Mouse (Mus musculus) cerebral cortex, adult 2 months (tissue): Measurements from ENCODE around the gene Alkbh8.

ENCODE experiments used
- WGBS: fragments of 180-500 bp; shearing (Covaris S2); methylation state at CpG from one replicate; pipeline ENCODE4 v1.1.7; 2018; 5-methylcytosine and 5-hydroxymethylcytosine counted together

Alkbh8 gene

DNA sequence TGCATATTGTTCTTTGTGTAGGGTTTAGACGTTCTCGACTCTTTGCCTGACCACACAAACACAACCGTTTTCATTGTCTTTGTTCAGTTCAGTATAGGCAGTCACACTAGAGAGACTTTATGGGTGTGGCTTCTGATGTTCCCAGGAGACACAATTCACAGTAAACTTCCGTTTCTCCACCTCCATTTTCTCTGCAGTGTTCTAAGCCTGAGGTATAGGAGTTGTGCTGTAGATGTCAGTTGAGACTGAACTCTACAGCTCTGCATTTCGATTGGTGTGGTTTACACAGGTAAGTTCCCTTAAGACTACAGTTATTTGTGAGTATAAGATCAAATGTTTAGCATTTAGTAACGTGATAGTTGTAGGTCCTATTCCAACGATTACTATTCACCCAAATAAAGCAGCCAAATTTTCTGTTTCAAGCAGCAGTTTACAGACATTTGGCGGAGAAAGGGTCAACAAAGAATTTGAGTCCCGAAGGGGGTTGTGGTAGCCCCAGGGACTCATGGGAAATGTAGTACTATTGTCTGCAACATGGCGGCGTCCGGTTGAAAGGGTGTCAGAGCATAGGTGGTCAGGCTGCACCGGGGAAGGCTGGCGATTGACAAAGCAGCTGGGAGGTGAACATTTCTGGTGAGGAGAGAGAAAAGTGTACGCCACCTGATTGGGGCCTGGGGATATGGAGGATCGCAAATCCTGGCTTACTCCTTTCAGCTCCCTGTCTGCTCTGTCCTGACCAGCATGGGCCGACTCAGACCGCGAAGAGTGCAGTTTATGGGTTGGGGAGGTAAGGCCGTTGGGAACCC lies at the start of gene Alkbh8:
TSS of gene Alkbh8 (plus strand) at position 179 of the 806 bp plus-strand sequence.
- under 1% methylated on average over 20 of the region's 20 CpGs for WGBS

DNA sequence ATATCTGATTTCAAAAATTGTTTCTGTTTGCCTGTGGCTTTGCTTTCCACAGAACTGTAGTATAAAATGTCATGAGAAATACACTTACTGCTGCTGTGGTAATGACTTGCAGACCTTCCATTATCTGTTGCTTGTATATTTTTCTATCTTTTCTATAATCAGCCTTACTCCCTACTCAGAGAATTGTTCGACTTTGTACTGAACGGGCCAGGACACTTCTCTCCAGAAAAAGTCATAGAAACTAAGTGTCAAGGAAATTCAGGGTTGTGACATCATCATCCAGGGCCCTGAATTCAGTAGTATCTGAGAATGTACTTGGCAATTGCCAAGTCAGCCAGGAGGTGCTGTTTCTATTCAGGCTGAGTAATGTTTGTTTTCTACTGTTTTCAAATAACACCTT lies 24.9 kb upstream of the Alkbh8 start:
- WGBS: 78% methylated on average over 2 of the region's 2 CpGs

DNA sequence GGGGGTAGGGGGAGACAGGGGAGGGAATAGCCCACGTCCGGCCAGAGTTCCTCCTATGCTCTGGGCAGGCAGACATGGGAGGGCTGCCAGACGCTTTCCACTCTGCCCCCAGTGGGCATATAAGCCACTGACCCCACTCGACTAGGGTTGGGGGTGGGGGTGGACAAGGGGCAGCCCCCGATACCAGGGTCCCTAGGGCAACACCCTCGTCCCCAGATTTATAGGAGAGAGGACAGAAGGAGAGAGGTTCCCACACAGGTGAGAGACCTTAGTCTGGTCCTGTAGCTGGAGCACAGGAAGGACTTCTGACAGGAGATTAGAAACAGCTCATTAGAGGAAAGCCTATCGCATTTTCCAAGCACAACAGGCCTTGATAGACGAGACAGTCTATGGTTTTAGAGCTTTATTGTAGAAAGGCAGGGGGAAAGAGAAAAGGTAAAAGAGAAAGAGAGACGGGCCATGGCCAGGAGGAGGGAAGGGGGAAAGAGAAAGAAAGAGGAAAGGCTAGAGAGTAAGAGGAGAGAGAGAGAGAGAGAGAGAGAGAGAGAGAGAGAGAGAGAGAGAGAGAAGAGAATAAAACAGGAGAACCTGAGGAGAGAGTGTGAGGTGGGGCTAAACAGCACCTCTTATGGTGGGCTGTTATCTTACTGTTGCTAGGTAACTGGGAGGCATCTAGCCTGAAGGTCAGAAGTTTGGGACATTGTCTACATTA lies 7.4 kb upstream of the Alkbh8 start:
- WGBS: 62% methylated on average over 9 of the region's 9 CpGs

DNA sequence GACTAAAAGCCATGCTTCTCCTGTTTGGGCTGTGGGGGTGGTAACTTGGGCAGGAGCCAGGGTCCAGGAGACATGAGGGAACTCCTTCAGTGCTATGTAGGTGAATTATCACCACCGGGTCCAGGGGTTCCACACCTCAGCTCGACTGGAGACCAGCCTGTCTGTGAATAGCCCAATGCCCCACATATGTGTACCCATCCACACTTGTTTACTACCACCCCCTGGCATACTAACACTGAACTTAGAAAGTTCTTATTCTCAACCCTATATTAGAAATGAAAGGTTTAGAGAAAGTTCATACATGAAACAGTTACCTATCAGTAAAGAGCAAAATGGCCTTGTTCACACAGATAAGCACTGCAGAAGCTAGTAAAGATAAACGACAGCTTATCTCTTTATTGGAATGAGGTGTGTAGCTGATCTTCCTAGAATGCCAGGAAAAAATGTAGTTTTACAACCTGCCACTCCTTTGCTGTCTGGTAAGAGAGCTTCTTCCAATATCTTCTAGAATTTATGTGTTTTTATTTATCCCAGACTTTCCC lies 6.8 kb upstream of the Alkbh8 start:
- 78% methylated on average over 3 of the region's 3 CpGs for WGBS

DNA sequence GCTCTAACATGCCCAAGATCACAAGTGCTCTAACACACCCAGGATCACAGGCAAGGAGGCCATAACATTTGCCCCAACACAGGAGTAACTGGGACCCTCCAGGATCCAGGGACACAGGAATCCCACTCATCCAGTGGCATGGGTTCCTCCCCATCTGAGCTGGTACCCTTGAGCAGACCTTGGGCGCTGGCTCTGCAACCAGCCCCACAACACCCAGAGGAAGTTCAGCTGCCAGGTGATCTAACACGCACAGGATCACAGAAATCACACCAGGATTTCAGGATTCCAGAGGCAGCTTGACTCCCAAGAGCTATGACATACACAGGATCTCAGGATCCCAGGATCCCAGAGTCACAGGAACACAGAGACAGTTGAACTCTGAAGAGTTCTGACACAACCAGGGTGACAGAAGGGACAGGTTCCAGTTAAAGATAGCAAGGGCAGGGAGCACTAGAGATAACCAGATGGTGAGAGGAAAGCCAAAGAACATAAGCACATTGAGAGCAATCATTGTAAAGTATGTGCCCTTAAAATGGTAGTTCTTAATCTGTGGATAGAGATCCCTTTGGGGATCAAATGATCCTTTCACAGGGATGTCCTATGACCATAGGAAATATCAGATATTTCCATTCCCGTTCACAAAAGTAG lies 4.1 kb upstream of the Alkbh8 start:
- WGBS: 78% methylated on average over 3 of the region's 3 CpGs

DNA sequence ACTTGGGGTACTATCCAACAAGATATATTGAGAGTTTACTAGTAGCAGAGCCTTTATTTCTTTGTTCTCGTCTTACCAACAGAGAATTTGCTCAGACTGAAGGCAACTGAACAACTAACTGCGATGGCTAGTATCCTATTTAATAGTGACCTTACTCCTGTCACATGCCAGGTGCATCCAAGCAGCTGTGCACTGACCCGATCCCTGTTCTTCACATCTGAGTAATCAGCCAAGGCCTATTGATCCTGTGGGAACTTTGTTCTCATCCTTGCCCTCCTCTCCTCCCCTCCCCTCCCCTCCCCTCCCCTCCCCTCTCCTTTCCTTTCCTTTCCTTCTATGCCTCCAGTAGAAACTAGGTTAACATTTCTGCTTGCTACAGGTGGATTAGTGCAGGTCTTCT lies 1.7 kb downstream of the Alkbh8 start:
- 84% methylated on average over 3 of the region's 3 CpGs for WGBS

DNA sequence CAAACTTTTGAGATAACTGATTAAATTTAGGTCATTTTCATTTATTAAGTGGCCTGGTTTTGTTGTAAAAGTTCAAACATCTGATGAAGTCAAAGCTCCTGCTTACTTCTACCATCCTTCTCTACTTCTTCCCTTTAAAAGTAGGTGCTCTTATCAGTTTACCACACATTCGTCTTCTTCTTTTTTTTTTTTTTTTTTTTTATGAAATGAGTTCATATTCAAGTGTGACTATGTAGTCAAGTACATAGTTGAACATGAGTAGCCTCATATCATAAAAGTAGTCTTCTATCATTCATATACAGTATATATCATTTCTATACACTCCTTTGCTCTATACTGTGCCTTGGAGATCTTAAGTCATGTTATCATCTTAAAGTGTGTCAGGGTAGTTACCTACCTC lies 11.0 kb downstream of the Alkbh8 start:
- 78% methylated on average over 1 of the region's 1 CpGs for WGBS

DNA sequence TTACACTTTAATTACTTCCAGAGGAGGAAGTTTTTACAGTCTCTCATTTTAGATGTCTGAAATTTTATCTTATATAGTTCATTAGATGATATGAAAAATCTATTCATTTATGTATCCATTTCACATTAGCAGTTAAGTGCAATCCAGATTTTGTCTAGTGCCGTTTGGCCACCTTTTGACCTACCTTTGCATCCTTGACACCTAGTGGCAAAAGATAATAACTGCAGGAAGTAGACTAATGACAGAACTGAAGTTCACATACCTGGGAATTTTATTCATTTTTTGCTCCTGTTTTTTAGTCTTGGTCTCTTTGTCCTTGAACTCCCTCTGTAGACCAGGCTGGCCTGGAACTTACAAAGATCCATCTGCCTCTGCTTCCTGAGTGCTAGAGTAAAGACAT lies 15.1 kb downstream of the Alkbh8 start:
- 69% methylated on average over 1 of the region's 1 CpGs for WGBS

DNA sequence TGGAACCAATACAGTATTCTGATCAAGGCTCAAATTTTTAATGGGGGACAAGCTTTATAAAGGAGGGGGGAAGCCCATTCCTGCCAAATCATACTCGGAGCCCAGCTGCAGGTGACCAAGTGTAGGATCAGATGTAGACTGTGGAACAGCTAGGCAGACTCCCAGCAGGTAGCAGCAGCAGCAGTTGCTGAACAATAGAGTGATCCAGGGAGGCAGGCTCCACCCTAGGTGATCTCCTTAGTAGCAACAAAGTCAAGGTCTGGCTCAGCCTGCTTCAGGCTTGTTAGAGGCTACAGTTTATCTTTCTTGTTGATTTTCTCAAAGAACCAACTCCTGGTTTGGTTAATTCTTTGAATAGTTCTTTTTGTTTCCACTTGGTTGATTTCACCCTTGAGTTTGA lies 41.4 kb downstream of the Alkbh8 start:
- WGBS: 35% methylated on average over 1 of the region's 1 CpGs

DNA sequence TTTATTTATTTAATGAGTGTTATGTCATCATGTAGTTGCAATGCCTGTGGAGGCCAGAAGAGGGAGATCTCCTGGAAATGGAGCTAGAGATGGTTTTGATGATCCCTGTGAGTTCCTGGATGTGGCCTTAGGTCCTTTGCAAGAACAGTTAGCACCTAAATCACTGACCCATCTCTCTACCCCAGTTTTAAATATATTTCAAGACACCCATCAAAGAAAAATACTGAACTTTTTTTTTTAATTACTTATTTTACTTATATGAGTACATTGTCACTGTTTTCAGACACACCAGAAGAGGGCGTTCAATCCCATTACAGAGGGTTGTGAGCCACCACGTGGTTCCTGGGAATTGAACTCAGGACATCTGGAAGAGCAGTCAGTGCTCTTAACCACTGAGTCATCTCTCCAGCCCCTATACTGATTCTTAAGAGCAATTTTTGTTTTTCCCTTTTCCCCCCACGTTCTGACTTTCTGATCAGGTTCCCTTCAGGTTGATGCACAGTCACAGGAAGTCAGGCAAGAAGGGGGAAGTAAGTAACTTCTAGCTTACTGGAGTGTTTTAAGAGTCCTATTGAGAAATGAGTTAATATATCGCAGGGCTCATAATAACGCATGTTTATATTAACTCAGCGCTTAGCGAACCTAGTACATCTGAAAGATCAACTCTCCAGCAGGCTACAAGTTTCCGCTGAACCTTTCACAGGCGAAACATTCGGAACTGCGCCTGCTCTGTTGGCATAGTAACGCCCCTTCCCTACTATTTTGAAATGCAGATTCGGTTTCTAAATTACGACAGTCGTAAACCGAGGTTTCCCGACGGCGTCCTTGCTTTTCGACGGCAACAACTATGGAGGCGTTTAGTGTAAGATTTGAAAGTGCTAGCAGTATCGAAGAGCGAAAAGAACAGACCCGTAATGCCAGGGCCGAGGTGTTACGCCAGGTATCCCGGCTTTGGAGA lies 68.6 kb downstream of the Alkbh8 start, which contains the start of gene Cwf19l2:
TSS of gene Cwf19l2 (plus strand) at position 342 of the 958 bp plus-strand sequence.
- under 1% methylated on average over 28 of the region's 28 CpGs for WGBS

DNA sequence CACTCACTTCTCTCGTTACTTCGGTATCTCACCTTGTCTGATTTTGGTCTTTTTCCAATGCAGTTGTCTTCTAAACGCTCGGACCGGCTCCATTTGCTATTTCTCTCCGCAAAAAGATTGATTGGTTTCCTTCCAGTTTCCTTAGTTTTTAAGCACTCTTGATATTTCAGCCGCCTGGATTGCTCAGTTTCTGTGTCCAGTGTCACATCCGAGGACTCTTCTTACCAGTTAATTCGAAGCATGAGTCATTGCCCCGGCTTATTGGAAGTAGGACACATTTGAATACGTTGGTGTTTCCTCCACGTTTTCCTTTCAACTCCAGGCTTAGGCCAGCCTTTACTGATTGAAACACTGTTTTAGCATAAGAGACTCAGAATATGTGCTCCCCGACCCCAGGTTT lies 69.4 kb downstream of the Alkbh8 start:
- under 1% methylated on average over 13 of the region's 13 CpGs for WGBS

DNA sequence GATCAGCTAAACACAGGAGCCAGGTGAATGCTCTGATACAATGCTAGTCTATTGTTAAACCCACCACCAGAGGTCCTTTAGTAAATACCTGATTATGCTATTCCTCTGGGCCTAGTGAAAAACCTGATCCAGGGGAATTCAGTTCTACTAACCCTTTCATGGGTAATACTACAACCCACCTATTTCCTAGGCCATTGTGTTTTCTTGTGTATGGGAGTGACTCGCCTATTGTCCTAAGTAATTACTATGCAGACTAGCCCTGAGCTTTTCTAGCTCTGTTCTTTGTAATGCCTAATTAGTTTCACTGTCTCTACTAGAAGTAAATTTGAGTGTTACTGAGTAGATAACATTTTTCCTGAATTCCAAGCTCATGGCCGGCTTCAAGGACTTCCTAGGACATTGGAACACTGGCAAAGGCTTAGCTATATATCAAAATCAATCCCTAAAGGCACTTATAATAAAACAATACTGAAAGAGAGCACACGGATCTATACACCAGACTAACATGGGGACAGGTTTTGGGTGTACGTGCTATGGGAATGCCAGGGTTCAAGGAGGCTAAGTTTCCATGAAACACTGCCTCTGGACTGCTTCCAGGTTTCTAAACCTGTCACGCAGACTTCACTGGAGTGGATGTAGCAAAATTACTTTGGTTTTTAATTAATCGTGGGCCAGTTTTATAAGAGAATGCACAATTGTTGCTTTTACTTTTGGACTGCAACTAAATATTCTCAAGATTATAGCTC lies 104.8 kb downstream of the Alkbh8 start:
- 82% methylated on average over 6 of the region's 6 CpGs for WGBS
